Mouse (Mus musculus) heart, adult 2 months (tissue): ENCODE measurements around the gene Lrig3. TPM values are rescaled to one million over a fixed set of nuclear protein-coding genes. Genes with fewer than 3 reads are reported as not detected.

Experiments used
- DNase-seq, 2 experiments: peaks; one replicate each; pipeline ENCODE4 v3.0.0; 2021
- H3K27ac ChIP-seq: fragments of 200-600 bp; 2 replicates; pipeline ENCODE4 v1.8.1; 2022
- H3K27me3 ChIP-seq: fragments of 200-500 bp; 2 replicates; pipeline ENCODE4 v1.6.1; 2012; ENCODE audit warnings: mild to moderate bottlenecking, low read length, inconsistent platforms, mixed read lengths; ENCODE audit not compliant: control insufficient read depth, insufficient read depth
- H3K36me3 ChIP-seq: fragments of 200-500 bp; 2 replicates; pipeline ENCODE4 v1.6.1; 2012; ENCODE audit warnings: low read length, inconsistent platforms; ENCODE audit not compliant: control insufficient read depth, insufficient read depth
- H3K4me1 ChIP-seq: fragments of 200-500 bp; 2 replicates; pipeline ENCODE4 v1.6.1; 2011; ENCODE audit warnings: low read length; ENCODE audit not compliant: control insufficient read depth, insufficient read depth
- H3K4me3 ChIP-seq: fragments of 200-600 bp; 2 replicates; pipeline ENCODE4 v1.8.1; 2022
- H3K79me2 ChIP-seq: fragments of 200-500 bp; replicated peaks from 2 replicates; pipeline ENCODE4 v1.6.1; 2012; ENCODE audit warnings: mild to moderate bottlenecking, inconsistent platforms, low read length, moderate library complexity, mixed read lengths; ENCODE audit not compliant: control insufficient read depth, insufficient read depth
- H3K9ac ChIP-seq: fragments of 200-500 bp; 2 replicates; pipeline ENCODE4 v1.6.1; 2012; ENCODE audit warnings: low read depth, mild to moderate bottlenecking, control low read depth, inconsistent platforms, low read length, mixed read lengths
- CTCF ChIP-seq: fragments of 200-600 bp; IDR thresholded peaks from 2 replicates; pipeline ENCODE4 v1.8.1; 2022; ENCODE audit warnings: antibody characterized with exemption, mild to moderate bottlenecking, moderate library complexity
- EP300 ChIP-seq: fragments of 200-500 bp; IDR thresholded peaks from 2 replicates; pipeline ENCODE4 v1.6.1; 2011; ENCODE audit warnings: low read depth, low read length, control low read depth; ENCODE audit not compliant: insufficient read depth
- POLR2A ChIP-seq: fragments of 200-500 bp; IDR thresholded peaks from 2 replicates; pipeline ENCODE4 v1.6.1; 2011; ENCODE audit warnings: mild to moderate bottlenecking, low read depth, low read length, control low read depth; ENCODE audit not compliant: insufficient read depth
- WGBS: fragments of 180-500 bp; shearing (Covaris S2); methylation state at CpG from one replicate; pipeline ENCODE4 v1.1.7; 2018; 5-methylcytosine and 5-hydroxymethylcytosine counted together
- intact Hi-C: fragments of 180-260 bp; cut with DNase I; formaldehyde crosslinking; loops from one replicate; pipeline ENCODE4 v1.15.1; 2025
- polyA plus RNA-seq: library from polyadenylated mRNA; depleted of rRNA; stranded (reverse); fragments of >200 nt; gene quantifications from 2 replicates; pipeline ENCODE4 v1.2.3, GENCODE M21; 2012
- total RNA-seq, 2 experiments: library from RNA; stranded (reverse); gene quantifications; 2 replicates each; pipeline ENCODE4 v1.2.3; 2021

Lrig3 gene
- total and polyA plus RNA-seq, 3 experiments = 1.3 to 2.2 (median 1.4) TPM

DNA sequence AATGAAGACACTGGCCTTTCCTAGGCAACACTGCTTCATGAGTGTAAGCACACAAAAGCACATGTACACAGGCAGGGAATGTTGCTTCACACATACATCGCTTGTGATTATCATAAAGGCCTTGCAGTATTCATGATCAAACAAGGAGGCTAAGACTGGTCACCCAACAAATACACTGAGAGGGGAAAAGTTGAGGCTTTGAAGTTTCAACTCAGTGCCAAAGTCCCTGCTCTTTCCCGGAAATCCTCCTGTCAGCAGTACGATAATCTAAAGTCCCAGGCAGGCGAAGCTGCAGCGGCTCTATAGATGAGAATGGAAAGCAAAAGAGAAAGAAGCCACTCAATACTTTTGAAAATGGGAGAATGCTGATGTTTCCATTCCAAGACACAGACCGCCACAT lies 32.6 kb upstream of the Lrig3 start:
- no peaks in the 10 kb centered on the region for H3K27me3 ChIP-seq
- intact Hi-C loops = no loop called here
- 55% methylated on average over 6 of the region's 6 CpGs for WGBS
- DNase-seq = no peak
- no peaks in the 10 kb centered on the region for H3K36me3 ChIP-seq
- H3K4me1 ChIP-seq = no peaks in the 10 kb centered on the region
- H3K4me3 ChIP-seq = no peak overlapping the region
- TF ChIP-seq CTCF (no peak), POLR2A (no peak), EP300 (no peak)
- H3K79me2 ChIP-seq = no peaks in the 10 kb centered on the region
- no peak overlapping the region for H3K9ac ChIP-seq
- no peak overlapping the region for H3K27ac ChIP-seq

DNA sequence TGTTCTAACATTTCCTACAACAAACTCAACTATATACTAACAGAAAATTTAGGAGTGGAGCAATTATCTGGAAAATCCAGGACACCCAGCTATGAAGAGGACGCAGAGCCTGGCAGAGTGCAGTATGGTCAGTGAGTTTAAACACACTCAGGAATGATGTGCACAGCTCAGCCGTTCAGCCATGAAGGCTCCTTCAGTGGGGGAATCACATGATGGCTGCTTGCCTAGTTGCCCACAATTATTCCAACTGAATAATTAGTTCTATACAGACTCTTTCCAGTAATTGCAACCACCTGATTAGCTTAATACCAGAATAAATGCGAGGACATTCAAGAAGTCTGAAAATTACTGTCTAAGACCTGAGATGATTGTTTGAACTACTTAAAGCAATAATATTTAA lies 31.9 kb upstream of the Lrig3 start:
- Histone ChIP-seq H3K4me1 (no peaks in the 10 kb centered on the region), H3K79me2 (no peaks in the 10 kb centered on the region), H3K4me3 (no peak overlapping the region), H3K27me3 (no peaks in the 10 kb centered on the region), H3K9ac (no peak overlapping the region), H3K27ac (no peak overlapping the region), H3K36me3 (no peaks in the 10 kb centered on the region)
- TF ChIP-seq EP300 (no peak), CTCF (no peak), POLR2A (no peak)
- 80% methylated on average over 3 of the region's 3 CpGs for WGBS
- no peak for DNase-seq
- intact Hi-C loops = no loop called here

DNA sequence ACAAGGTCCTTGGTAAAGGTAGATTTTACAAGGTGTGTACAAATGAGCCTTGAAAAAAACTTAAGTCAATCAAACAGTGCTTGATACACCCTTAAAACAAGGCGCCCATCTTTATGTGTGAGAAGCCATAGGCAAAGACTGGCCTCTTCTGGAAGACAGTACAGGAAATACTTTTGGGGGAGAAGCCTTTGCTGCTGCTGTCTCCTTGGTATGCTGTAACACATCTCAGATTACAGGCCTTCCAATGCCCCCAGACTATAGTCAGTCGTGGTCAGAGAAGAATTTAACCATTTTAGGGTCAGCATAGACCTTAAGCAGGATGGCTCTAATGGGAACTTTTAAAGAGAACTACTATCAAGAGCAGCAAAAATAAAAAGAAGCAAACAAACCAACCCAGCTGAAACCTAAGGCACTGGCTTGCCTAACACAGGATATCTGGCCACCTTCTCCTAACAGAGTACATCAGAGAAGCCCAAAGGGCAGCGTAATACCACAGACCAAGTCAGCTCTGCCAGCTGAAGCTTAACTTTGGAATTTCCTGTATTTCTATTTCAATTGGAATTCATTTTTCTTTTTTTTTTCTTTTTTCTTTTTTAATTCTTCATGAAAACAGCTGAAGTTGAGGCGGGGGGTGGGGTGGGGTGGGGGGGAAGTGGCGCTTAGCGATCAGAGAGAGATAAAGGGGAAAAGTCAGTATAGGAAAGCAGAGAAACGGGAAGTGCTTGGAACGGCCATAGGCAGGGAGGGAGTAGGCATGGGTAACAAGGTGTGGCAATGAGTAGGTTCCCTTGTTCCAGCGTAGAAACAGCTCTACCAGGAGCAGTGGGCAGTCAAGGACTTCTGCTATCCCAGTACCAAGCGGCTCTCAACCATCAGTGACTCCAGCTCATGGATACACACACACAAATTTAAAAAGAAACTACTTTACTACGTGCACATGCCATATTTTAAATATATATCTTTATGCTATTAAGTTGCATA lies 28.2 kb upstream of the Lrig3 start:
- H3K36me3 ChIP-seq = no peaks in the 10 kb centered on the region
- no peaks in the 10 kb centered on the region for H3K27me3 ChIP-seq
- no peak overlapping the region for H3K9ac ChIP-seq
- H3K4me1 ChIP-seq = no peaks in the 10 kb centered on the region
- intact Hi-C loops = no loop called here
- TF ChIP-seq CTCF = no peak
- TF ChIP-seq POLR2A = no peak
- TF ChIP-seq EP300 = no peak
- no peak overlapping the region for H3K27ac ChIP-seq
- DNase-seq = no peak
- no peak overlapping the region for H3K4me3 ChIP-seq
- H3K79me2 ChIP-seq = no peaks in the 10 kb centered on the region
- WGBS = 50% methylated on average over 11 of the region's 11 CpGs

DNA sequence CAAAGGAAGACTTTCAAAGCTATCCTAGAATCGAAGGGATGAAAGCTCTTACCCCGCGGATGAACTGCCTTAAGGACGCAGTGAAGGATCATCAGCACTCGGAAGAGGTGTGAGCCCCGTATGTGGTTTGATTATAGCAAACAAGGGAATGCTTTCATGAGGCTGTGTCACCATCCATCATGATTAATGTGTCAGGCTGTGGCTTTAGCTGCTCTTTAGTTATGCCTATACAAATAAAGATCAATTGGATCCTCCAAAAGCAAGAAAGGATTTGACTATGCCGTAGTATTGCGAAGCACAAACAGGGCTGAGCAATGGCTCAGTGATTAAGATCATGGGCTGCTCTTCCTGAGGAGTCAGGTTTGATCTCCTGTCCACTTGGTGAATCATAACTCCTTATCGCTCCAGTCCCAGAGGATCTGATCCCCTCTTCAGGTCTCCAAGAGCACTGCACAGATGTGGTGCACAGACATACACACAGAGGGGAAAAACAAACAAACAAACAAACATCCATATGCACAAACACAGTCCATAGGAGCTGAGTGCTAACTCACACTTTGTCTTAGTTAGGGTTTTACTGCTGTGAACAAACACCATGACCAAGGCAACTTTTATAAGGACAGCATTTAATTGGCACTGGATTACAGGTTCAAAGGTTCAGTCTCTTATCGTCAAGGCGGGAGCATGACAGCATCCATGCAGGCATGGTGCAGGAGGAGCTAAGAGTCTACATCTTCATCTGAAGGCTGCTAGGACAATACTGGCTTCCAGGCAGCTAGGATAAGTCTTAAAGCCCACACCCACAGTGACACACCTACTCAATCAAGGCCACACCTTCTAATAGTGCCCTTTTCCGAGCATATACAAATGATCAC lies 27.2 kb upstream of the Lrig3 start:
- no peak overlapping the region for H3K9ac ChIP-seq
- no peak overlapping the region for H3K27ac ChIP-seq
- no peaks in the 10 kb centered on the region for H3K36me3 ChIP-seq
- H3K4me3 ChIP-seq = no peak overlapping the region
- intact Hi-C loops = no loop called here
- H3K4me1 ChIP-seq = no peaks in the 10 kb centered on the region
- H3K27me3 ChIP-seq = no peaks in the 10 kb centered on the region
- DNase-seq = no peak
- no peaks in the 10 kb centered on the region for H3K79me2 ChIP-seq
- WGBS = 83% methylated on average over 12 of the region's 12 CpGs
- TF ChIP-seq EP300 = no peak

DNA sequence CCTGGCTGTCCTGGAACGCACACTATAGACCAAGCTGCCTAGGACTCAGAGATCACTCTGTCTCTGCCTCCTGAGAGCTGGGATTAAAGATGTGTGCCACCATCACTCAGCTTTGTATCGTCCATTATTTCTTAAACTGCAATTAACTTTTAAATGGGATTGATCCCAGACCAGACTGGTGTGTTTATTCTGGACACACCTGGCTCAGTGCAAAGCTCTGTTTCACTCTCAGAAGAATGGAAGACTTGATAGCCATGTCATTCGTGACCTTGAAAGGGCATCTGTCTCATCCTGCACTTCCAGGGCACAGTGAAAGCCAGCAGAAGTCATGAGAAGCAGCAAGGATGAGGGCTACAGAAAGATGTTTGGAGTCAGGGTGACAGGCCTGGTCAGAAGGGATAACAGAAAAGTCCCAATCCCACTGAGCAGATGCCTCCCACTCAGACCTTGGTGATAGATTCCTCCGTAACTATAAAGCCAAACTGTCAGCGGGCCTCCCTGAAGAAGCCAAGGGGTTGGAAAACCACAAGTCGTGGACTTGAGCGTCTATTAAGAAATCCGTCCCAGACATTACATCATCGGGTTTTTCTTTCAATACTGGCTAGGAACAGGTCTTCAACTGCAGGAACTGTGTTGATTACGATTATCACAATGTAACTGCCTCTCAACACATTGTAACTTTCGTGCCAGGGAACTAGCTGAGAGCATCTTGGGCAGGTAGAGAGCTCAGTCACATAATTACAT lies 25.5 kb upstream of the Lrig3 start:
- Histone ChIP-seq H3K27ac (no peak overlapping the region), H3K27me3 (no peaks in the 10 kb centered on the region), H3K4me1 (no peaks in the 10 kb centered on the region), H3K36me3 (no peaks in the 10 kb centered on the region), H3K4me3 (no peak overlapping the region), H3K9ac (no peak overlapping the region), H3K79me2 (no peaks in the 10 kb centered on the region)
- no peak for DNase-seq
- 56% methylated on average over 11 of the region's 11 CpGs for WGBS
- no peak for TF ChIP-seq POLR2A
- TF ChIP-seq EP300 = no peak
- TF ChIP-seq CTCF = no peak
- intact Hi-C loops = no loop called here
